Mouse (Mus musculus) liver, embryonic 11.5 days (tissue): ENCODE measurements around the gene Aldh1a1. TPM values are rescaled to one million over a fixed set of nuclear protein-coding genes. Genes with fewer than 3 reads are reported as not detected.
"Not testable (repeated sequence)": the region's sequence is repeated elsewhere in the genome, so short reads cannot be mapped to it uniquely, and the experiment has no call there.

ENCODE experiments used
- ATAC-seq: fragments of 200-750 bp; cut with Nextera tagmentation; replicated peaks from 2 replicates; pipeline ENCODE4 v1.8.0; 2017; ENCODE audit warnings: moderate number of reproducible peaks, mild to moderate bottlenecking, moderate TSS enrichment, moderate library complexity; ENCODE audit not compliant: low FRiP score
- DNase-seq: peaks from one replicate; pipeline ENCODE4 v3.0.0-alpha.2; 2017; ENCODE audit warnings: low spot score
- H3K27ac ChIP-seq: fragments of 300-500 bp; sonication (generic); 2 replicates; pipeline ENCODE4 v1.5.1; 2014; ENCODE audit warnings: mild to moderate bottlenecking, low read depth, low read length, control low read depth
- H3K27me3 ChIP-seq: fragments of 300-500 bp; sonication (generic); replicated peaks from 2 replicates; pipeline ENCODE4 v1.6.1; 2014; ENCODE audit warnings: low read length, mixed read lengths; ENCODE audit not compliant: control insufficient read depth, insufficient read depth
- H3K36me3 ChIP-seq: fragments of 300-500 bp; sonication (generic); 2 replicates; pipeline ENCODE4 v1.6.1; 2014; ENCODE audit warnings: mild to moderate bottlenecking, low read length, moderate library complexity, mixed read lengths; ENCODE audit not compliant: control insufficient read depth, insufficient read depth
- H3K4me1 ChIP-seq: fragments of 300-500 bp; sonication (generic); replicated peaks from 2 replicates; pipeline ENCODE4 v1.6.1; 2014; ENCODE audit warnings: low read length, mixed read lengths; ENCODE audit not compliant: control insufficient read depth, insufficient read depth
- H3K4me2 ChIP-seq: fragments of 300-500 bp; sonication (generic); 2 replicates; pipeline ENCODE4 v1.6.1; 2014; ENCODE audit warnings: mild to moderate bottlenecking, control low read depth, moderate library complexity
- H3K4me3 ChIP-seq: fragments of 300-500 bp; sonication (generic); 2 replicates; pipeline ENCODE4 v1.5.1; 2014; ENCODE audit warnings: low read depth, low read length, control low read depth
- H3K9ac ChIP-seq: fragments of 300-500 bp; sonication (generic); 2 replicates; pipeline ENCODE4 v1.6.1; 2014; ENCODE audit warnings: low read depth, low read length, control low read depth
- H3K9me3 ChIP-seq: fragments of 300-500 bp; sonication (generic); 2 replicates; pipeline ENCODE4 v1.6.1; 2016; ENCODE audit warnings: low read length, inconsistent platforms, mixed read lengths; ENCODE audit not compliant: control insufficient read depth
- WGBS: fragments of 180-500 bp; shearing (Covaris S2); extraction: QIAGEN DNeasy Blood & Tissue Kit; methylation state at CpG from one replicate; pipeline ENCODE4 v1.1.7; 2014; 5-methylcytosine and 5-hydroxymethylcytosine counted together
- polyA plus RNA-seq: library from polyadenylated mRNA; unstranded; fragments of >200 nt; fragmentation: Nextera tagmentation; extraction: Ambion mirVana; gene quantifications from 2 replicates; pipeline ENCODE4 v1.2.1, GENCODE M21; 2014

Aldh1a1 gene
- polyA plus RNA-seq, 1 experiment from 2014 or later = 0.55 TPM

- H3K4me1 ChIP-seq = no peaks in the 10 kb centered on the region
- no peaks in the 10 kb centered on the region for H3K9me3 ChIP-seq
- DNase-seq (no peak), ATAC-seq (no peak)
- WGBS = 58% methylated on average over 4 of the region's 4 CpGs
- no peak overlapping the region for H3K27ac ChIP-seq
- no peak overlapping the region for H3K9ac ChIP-seq
- H3K36me3 ChIP-seq = no peaks in the 10 kb centered on the region
- H3K4me3 ChIP-seq = no peak overlapping the region
- no peak overlapping the region for H3K4me2 ChIP-seq
- H3K27me3 ChIP-seq = no peaks in the 10 kb centered on the region
Observed at GRCm38 (mm10) chr19:20508609-20509008, 16.1 kb downstream of the Aldh1a1 start.

- no peaks in the 10 kb centered on the region for H3K4me1 ChIP-seq
- H3K36me3 ChIP-seq = no peaks in the 10 kb centered on the region
- H3K4me3 ChIP-seq = no peak overlapping the region
- 81% methylated on average over 2 of the region's 2 CpGs for WGBS
- no peak overlapping the region for H3K4me2 ChIP-seq
- H3K27ac ChIP-seq = no peak overlapping the region
- no peaks in the 10 kb centered on the region for H3K9me3 ChIP-seq
- ATAC-seq (no peak), DNase-seq (no peak)
- no peaks in the 10 kb centered on the region for H3K27me3 ChIP-seq
- H3K9ac ChIP-seq = no peak overlapping the region
Observed at GRCm38 (mm10) chr19:20511971-20512370, 19.5 kb downstream of the Aldh1a1 start.

- WGBS = 84% methylated on average over 2 of the region's 2 CpGs
- H3K4me3 ChIP-seq = no peak overlapping the region
- no peaks in the 10 kb centered on the region for H3K9me3 ChIP-seq
- no peaks in the 10 kb centered on the region for H3K27me3 ChIP-seq
- no peak for ATAC-seq
- DNase-seq = no peak
- H3K36me3 ChIP-seq = no peaks in the 10 kb centered on the region
- H3K27ac ChIP-seq = no peak overlapping the region
- no peak overlapping the region for H3K9ac ChIP-seq
- H3K4me1 ChIP-seq = no peaks in the 10 kb centered on the region
- H3K4me2 ChIP-seq = no peak overlapping the region
Observed at GRCm38 (mm10) chr19:20513181-20513580, 20.7 kb downstream of the Aldh1a1 start.

- no peak for ATAC-seq
- 64% methylated on average over 6 of the region's 6 CpGs for WGBS
- no peaks in the 10 kb centered on the region for H3K9me3 ChIP-seq
Observed at GRCm38 (mm10) chr19:20513688-20514361, 21.3 kb downstream of the Aldh1a1 start.

GRCm38 (mm10) chr19:20516481-20516880 is 24.0 kb downstream of the Aldh1a1 start:
- H3K9me3 ChIP-seq = no peaks in the 10 kb centered on the region
- H3K27ac ChIP-seq = no peak overlapping the region
- H3K27me3 ChIP-seq = no peaks in the 10 kb centered on the region
- H3K4me2 ChIP-seq = no peak overlapping the region
- no peak overlapping the region for H3K9ac ChIP-seq
- H3K4me1 ChIP-seq = no peaks in the 10 kb centered on the region
- WGBS = 91% methylated on average over 3 of the region's 3 CpGs
- DNase-seq (no peak), ATAC-seq (no peak)
- no peaks in the 10 kb centered on the region for H3K36me3 ChIP-seq
- H3K4me3 ChIP-seq = no peak overlapping the region

More at GRCm38 (mm10) chr19:20513688-20514361, 21.3 kb downstream of the Aldh1a1 start:
- Histone ChIP-seq H3K9ac (no peak overlapping the region), H3K4me1 (no peaks in the 10 kb centered on the region), H3K4me3 (no peak overlapping the region), H3K27ac (no peak overlapping the region), H3K27me3 (no peaks in the 10 kb centered on the region), H3K36me3 (no peaks in the 10 kb centered on the region), H3K4me2 (no peak overlapping the region)
- no peak for DNase-seq

GRCm38 (mm10) chr19:20529156-20529555 is 36.6 kb downstream of the Aldh1a1 start:
- not testable (repeated sequence) for H3K9ac ChIP-seq, H3K36me3 ChIP-seq, H3K27ac ChIP-seq, H3K4me2 ChIP-seq, H3K4me3 ChIP-seq, H3K27me3 ChIP-seq, ATAC-seq, DNase-seq, H3K4me1 ChIP-seq, H3K9me3 ChIP-seq
- 81% methylated on average over 11 of the region's 11 CpGs for WGBS

GRCm38 (mm10) chr19:20529921-20530696 is 37.6 kb downstream of the Aldh1a1 start:
- ATAC-seq (no peak), DNase-seq (no peak)
- WGBS = 83% methylated on average over 1 of the region's 1 CpGs
- H3K27me3 ChIP-seq = no peaks in the 10 kb centered on the region
- H3K9ac ChIP-seq = no peak overlapping the region
- H3K4me1 ChIP-seq = no peaks in the 10 kb centered on the region
- H3K4me3 ChIP-seq = no peak overlapping the region
- H3K36me3 ChIP-seq = no peaks in the 10 kb centered on the region
- no peak overlapping the region for H3K27ac ChIP-seq
- H3K9me3 ChIP-seq = no peaks in the 10 kb centered on the region
- H3K4me2 ChIP-seq = no peak overlapping the region

- no peaks in the 10 kb centered on the region for H3K27me3 ChIP-seq
- no peak overlapping the region for H3K9ac ChIP-seq
- ATAC-seq (no peak), DNase-seq (no peak)
- H3K9me3 ChIP-seq = no peaks in the 10 kb centered on the region
- H3K4me3 ChIP-seq = no peak overlapping the region
- WGBS = 57% methylated on average over 7 of the region's 7 CpGs
- H3K4me2 ChIP-seq = no peak overlapping the region
- H3K27ac ChIP-seq = no peak overlapping the region
- no peaks in the 10 kb centered on the region for H3K36me3 ChIP-seq
- H3K4me1 ChIP-seq = no peaks in the 10 kb centered on the region
Observed at GRCm38 (mm10) chr19:20536538-20536937, 44.0 kb downstream of the Aldh1a1 start.

GRCm38 (mm10) chr19:20541044-20541443 is 48.5 kb downstream of the Aldh1a1 start:
- Histone ChIP-seq H3K4me2 (no peak overlapping the region), H3K4me1 (no peaks in the 10 kb centered on the region), H3K27me3 (no peaks in the 10 kb centered on the region), H3K36me3 (no peaks in the 10 kb centered on the region), H3K9ac (no peak overlapping the region), H3K27ac (no peak overlapping the region), H3K9me3 (no peaks in the 10 kb centered on the region), H3K4me3 (no peak overlapping the region)
- ATAC-seq = no peak
- no peak for DNase-seq
- 62% methylated on average over 4 of the region's 4 CpGs for WGBS
